Comparison of ENCODE assay signal across 27 mouse cellular contexts in genomic region chr10:39400155-39400554, GRCm38 (mm10).
"Had no signal": no experiment of that assay in that cellular context is flagged by ENCODE, and none has a peak within 500 bp of the region (broad histone marks: within the 10 kb centered on the region; RNA-seq: fewer than 3 reads in every experiment).

No protein-coding gene starts in this region.

- ATAC-seq: forebrain, embryonic 13.5 days; forebrain, embryonic 14.5 days; forebrain, embryonic 15.5 days; forebrain, embryonic 16.5 days; forebrain, postnatal 0 days had no signal

- H3K4me2 ChIP-seq: embryonic facial prominence, embryonic 12.5 days; embryonic facial prominence, embryonic 13.5 days; embryonic facial prominence, embryonic 15.5 days; forebrain, embryonic 12.5 days; forebrain, embryonic 13.5 days; forebrain, embryonic 15.5 days had no signal

- H3K4me1 ChIP-seq: embryonic facial prominence, embryonic 15.5 days had no signal

- H3K27ac ChIP-seq: embryonic facial prominence, embryonic 10.5 days; embryonic facial prominence, embryonic 12.5 days; embryonic facial prominence, embryonic 13.5 days; embryonic facial prominence, embryonic 15.5 days; forebrain, embryonic 10.5 days; forebrain, embryonic 12.5 days; forebrain, embryonic 13.5 days; forebrain, embryonic 15.5 days; gastrocnemius, adult 2 months; heart, adult 2 months had no signal

- H3K27me3 ChIP-seq: embryonic facial prominence, embryonic 12.5 days; embryonic facial prominence, embryonic 13.5 days; embryonic facial prominence, embryonic 15.5 days; forebrain, embryonic 12.5 days; forebrain, embryonic 13.5 days; forebrain, embryonic 15.5 days had no signal

- H3K9ac ChIP-seq: embryonic facial prominence, embryonic 12.5 days; embryonic facial prominence, embryonic 13.5 days; embryonic facial prominence, embryonic 15.5 days; forebrain, embryonic 12.5 days; forebrain, embryonic 13.5 days; forebrain, embryonic 15.5 days; forebrain, postnatal 0 days had no signal

- H3K4me3 ChIP-seq: embryonic facial prominence, embryonic 10.5 days; embryonic facial prominence, embryonic 12.5 days; embryonic facial prominence, embryonic 13.5 days; embryonic facial prominence, embryonic 15.5 days; erythroblast, embryonic 14.5 days; forebrain, embryonic 10.5 days; forebrain, embryonic 12.5 days; forebrain, embryonic 13.5 days; forebrain, embryonic 15.5 days; gastrocnemius, adult 2 months; heart, adult 2 months had no signal

- H3K9me3 ChIP-seq: embryonic facial prominence, embryonic 10.5 days; embryonic facial prominence, embryonic 12.5 days; embryonic facial prominence, embryonic 13.5 days; embryonic facial prominence, embryonic 15.5 days; forebrain, embryonic 10.5 days; forebrain, embryonic 12.5 days; forebrain, embryonic 13.5 days; forebrain, embryonic 15.5 days had no signal

- DNase-seq: cerebellum, adult 2 months; cerebellum, adult 8-10 months; cerebellum, adult 9-10 months; cerebellum, adult 9-11 months; cerebellum, postnatal 14 days; cerebellum, postnatal 25 days; cerebellum, postnatal 36 days; embryo, embryonic 11 days; forebrain, postnatal 0 days; gastrocnemius, adult 2 months; gastrocnemius, postnatal 10 days; gastrocnemius, postnatal 14 days; gastrocnemius, postnatal 25 days; gastrocnemius, postnatal 36 days; heart, adult 18-20 months; heart, adult 2 months had no signal
